ENCODE assay signal across 8 mouse cellular contexts in the genomic region with DNA sequence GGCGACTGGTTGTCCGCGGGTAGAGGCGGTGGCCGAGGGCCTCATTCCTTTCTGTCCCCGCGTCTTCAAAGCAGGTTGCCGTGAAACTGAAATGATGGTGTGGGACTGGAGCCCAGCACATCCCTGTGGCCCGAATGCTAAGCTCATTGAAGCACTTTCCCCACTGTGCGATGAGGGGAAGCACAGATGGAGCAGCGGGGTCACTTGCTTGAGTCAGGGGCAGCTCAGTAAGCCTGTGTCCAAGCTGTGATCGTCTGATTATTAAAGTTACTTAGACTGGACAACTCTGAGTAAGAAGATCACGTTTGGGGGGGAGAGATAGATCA. TPM values are rescaled to one million over a fixed set of nuclear protein-coding genes. Genes with fewer than 3 reads are reported as not detected.
A peak's percentile ranks its signal among the peaks of the same experiment; 100 is the strongest.
DNase-seq lines count a peak whose midpoint lies in the region; ATAC-seq and TF ChIP-seq lines count a peak whose summit lies in the region.

No protein-coding gene starts in this region.

- H3K4me2 ChIP-seq in lung, embryonic 15.5 days: peak overlapping the region; percentile 97
- H3K4me2 ChIP-seq in embryonic facial prominence, embryonic 14.5 days (ENCODE audit: low read depth, low read length): peak overlapping the region; percentile 92
- peak overlapping the region; percentile 83 for H3K4me2 ChIP-seq in intestine, postnatal 0 days (replicated peaks; ENCODE audit: low read depth)
- H3K4me2 ChIP-seq in neural tube, embryonic 14.5 days (ENCODE audit: low read depth, low read length): peak overlapping the region; percentile 80

- H3K27me3 ChIP-seq in lung, embryonic 15.5 days: no peaks in the 10 kb centered on the region
- H3K27me3 ChIP-seq in embryonic facial prominence, embryonic 14.5 days (replicated peaks; ENCODE audit: control insufficient read depth, insufficient read depth, low read length): no peaks in the 10 kb centered on the region
- H3K27me3 ChIP-seq in intestine, postnatal 0 days (replicated peaks; ENCODE audit: control insufficient read depth, insufficient read depth, low read length): no peaks in the 10 kb centered on the region
- no peaks in the 10 kb centered on the region for H3K27me3 ChIP-seq in neural tube, embryonic 14.5 days (ENCODE audit: control insufficient read depth, insufficient read depth, low read length)

- peaks cover 33% of the 10 kb centered on the region for H3K4me1 ChIP-seq in lung, embryonic 15.5 days
- peaks cover 3% of the 10 kb centered on the region; the same call in 1 of the 2 replicates for H3K4me1 ChIP-seq in embryonic facial prominence, embryonic 14.5 days (ENCODE audit: control insufficient read depth, insufficient read depth, low read length)
- no peaks in the 10 kb centered on the region; the same call in 1 of the 2 replicates for H3K4me1 ChIP-seq in intestine, postnatal 0 days (replicated peaks; ENCODE audit: control insufficient read depth, insufficient read depth, low read length)
- H3K4me1 ChIP-seq in neural tube, embryonic 14.5 days (ENCODE audit: control insufficient read depth, insufficient read depth, low read length): peaks cover 14% of the 10 kb centered on the region

- no peak for ATAC-seq in lung, embryonic 15.5 days (ENCODE audit: borderline replicate concordance, extremely low read depth, low FRiP score, low TSS enrichment)
- no peak; the same call in 1 of the 2 replicates for ATAC-seq in embryonic facial prominence, embryonic 14.5 days (ENCODE audit: low read depth)
- no peak for ATAC-seq in intestine, postnatal 0 days
- peak; percentile 47 for ATAC-seq in neural tube, embryonic 14.5 days (ENCODE audit: low read depth)

- peaks cover 9% of the 10 kb centered on the region; the same call in 1 of the 2 replicates for H3K36me3 ChIP-seq in lung, embryonic 15.5 days
- H3K36me3 ChIP-seq in embryonic facial prominence, embryonic 14.5 days (ENCODE audit: control insufficient read depth, insufficient read depth, low read length): peaks cover 11% of the 10 kb centered on the region; the same call in 1 of the 2 replicates
- no peaks in the 10 kb centered on the region; the same call in 1 of the 2 replicates for H3K36me3 ChIP-seq in intestine, postnatal 0 days (ENCODE audit: control insufficient read depth, insufficient read depth)
- no peaks in the 10 kb centered on the region for H3K36me3 ChIP-seq in neural tube, embryonic 14.5 days (ENCODE audit: control insufficient read depth, insufficient read depth, low read length)

- H3K4me3 ChIP-seq in lung, embryonic 15.5 days: peak overlapping the region; percentile 74
- H3K4me3 ChIP-seq in embryonic facial prominence, embryonic 14.5 days (ENCODE audit: low read depth, low read length): peak overlapping the region; percentile 71
- peak overlapping the region; percentile 65 for H3K4me3 ChIP-seq in intestine, postnatal 0 days (ENCODE audit: low read depth, low read length)
- peak overlapping the region; percentile 55 for H3K4me3 ChIP-seq in neural tube, embryonic 14.5 days (ENCODE audit: low read depth, low read length)

- H3K27ac ChIP-seq in lung, embryonic 15.5 days: no peak overlapping the region
- no peak overlapping the region for H3K27ac ChIP-seq in embryonic facial prominence, embryonic 14.5 days (replicated peaks; ENCODE audit: low read depth, low read length)
- no peak overlapping the region for H3K27ac ChIP-seq in intestine, postnatal 0 days (ENCODE audit: low read depth, low read length)
- H3K27ac ChIP-seq in neural tube, embryonic 14.5 days (ENCODE audit: low read depth, low read length): peak overlapping the region; percentile 59; the same call in 1 of the 2 replicates

- WGBS in lung, embryonic 15.5 days: 0% methylated on average over 13 of the region's 13 CpGs
- WGBS in embryonic facial prominence, embryonic 14.5 days: 0% methylated on average over 10 of the region's 13 CpGs
- WGBS in intestine, postnatal 0 days: under 1% methylated on average over 13 of the region's 13 CpGs
- under 1% methylated on average over 13 of the region's 13 CpGs for WGBS in neural tube, embryonic 14.5 days

- no peak for TF ChIP-seq CTCF in intestine, postnatal 0 days (IDR thresholded peaks at IDR 0.05; ENCODE audit: low read depth)

- H3K9me3 ChIP-seq in lung, embryonic 15.5 days: no peaks in the 10 kb centered on the region
- H3K9me3 ChIP-seq in embryonic facial prominence, embryonic 14.5 days (ENCODE audit: control insufficient read depth, low read length): no peaks in the 10 kb centered on the region
- H3K9me3 ChIP-seq in intestine, postnatal 0 days (ENCODE audit: control insufficient read depth): no peaks in the 10 kb centered on the region
- no peaks in the 10 kb centered on the region for H3K9me3 ChIP-seq in neural tube, embryonic 14.5 days (ENCODE audit: control insufficient read depth, low read length)

- DNase-seq in lung, postnatal 14 days: no peak
- DNase-seq in embryonic facial prominence, embryonic 14.5 days (ENCODE audit: low spot score): no peak
- no peak for DNase-seq in urinary bladder, postnatal 25 days (ENCODE audit: low spot score)
- DNase-seq in embryo, embryonic 11 days: no peak
- DNase-seq in urinary bladder, adult 2 months (ENCODE audit: low spot score): no peak

- H3K9ac ChIP-seq in lung, embryonic 15.5 days: peak overlapping the region; percentile 72
- H3K9ac ChIP-seq in embryonic facial prominence, embryonic 14.5 days (ENCODE audit: low read depth, low read length): peak overlapping the region; percentile 72
- H3K9ac ChIP-seq in intestine, postnatal 0 days (ENCODE audit: low read depth, low read length): peak overlapping the region; percentile 51
- H3K9ac ChIP-seq in neural tube, embryonic 14.5 days (replicated peaks; ENCODE audit: low read depth, low read length): peak overlapping the region; percentile 43

RNA-seq across cellular contexts. Expression of gene AI413582, which starts 0.3 kb away (rescaled TPM):
- polyA plus RNA-seq in lung, embryonic 15.5 days (2015; fragmentation: Nextera tagmentation; extraction: Ambion mirVana): 20.1 and 21.4 TPM in 2 replicates
- 28.8 and 29.3 TPM in 2 replicates for polyA plus RNA-seq in embryonic facial prominence, embryonic 14.5 days (2014; fragmentation: Nextera tagmentation; extraction: Ambion mirVana)
- 80.3 and 83.0 TPM in 2 replicates for polyA plus RNA-seq in intestine, postnatal 0 days (2015; fragmentation: Nextera tagmentation; extraction: Ambion mirVana)
- polyA plus RNA-seq in neural tube, embryonic 14.5 days (2014; fragmentation: Nextera tagmentation; extraction: Ambion mirVana): 55.9 and 77.9 TPM in 2 replicates
- 34.8 and 48.7 TPM in 2 replicates for polyA plus RNA-seq in urinary bladder, adult 2 months (2012; rRNA removed)

RNA-seq across cellular contexts. Expression of gene Hmga1, which starts 9.6 kb away (rescaled TPM):
- 238 and 240 TPM in 2 replicates for polyA plus RNA-seq in lung, embryonic 15.5 days (2015; fragmentation: Nextera tagmentation; extraction: Ambion mirVana)
- polyA plus RNA-seq in embryonic facial prominence, embryonic 14.5 days (2014; fragmentation: Nextera tagmentation; extraction: Ambion mirVana): 142 and 170 TPM in 2 replicates
- polyA plus RNA-seq in intestine, postnatal 0 days (2015; fragmentation: Nextera tagmentation; extraction: Ambion mirVana): 108 and 116 TPM in 2 replicates
- 129 and 141 TPM in 2 replicates for polyA plus RNA-seq in neural tube, embryonic 14.5 days (2014; fragmentation: Nextera tagmentation; extraction: Ambion mirVana)
- 55.1 and 65.1 TPM in 2 replicates for polyA plus RNA-seq in urinary bladder, adult 2 months (2012; rRNA removed)

RNA-seq across cellular contexts. Expression of gene Grm4, which starts 44.7 kb away (rescaled TPM):
- polyA plus RNA-seq in lung, embryonic 15.5 days (2015; fragmentation: Nextera tagmentation; extraction: Ambion mirVana): 0.06 and 0.07 TPM in 2 replicates
- polyA plus RNA-seq in embryonic facial prominence, embryonic 14.5 days (2014; fragmentation: Nextera tagmentation; extraction: Ambion mirVana): 0.97 and 1.2 TPM in 2 replicates
- polyA plus RNA-seq in intestine, postnatal 0 days (2015; fragmentation: Nextera tagmentation; extraction: Ambion mirVana): 0.47 TPM in 2 replicates
- polyA plus RNA-seq in neural tube, embryonic 14.5 days (2014; fragmentation: Nextera tagmentation; extraction: Ambion mirVana): 7.4 and 9.1 TPM in 2 replicates
- polyA plus RNA-seq in urinary bladder, adult 2 months (2012; rRNA removed): 0.12 and 0.35 TPM in 2 replicates

RNA-seq across cellular contexts. Expression of gene Nudt3, which starts 57.4 kb away (rescaled TPM):
- 92.0 and 95.9 TPM in 2 replicates for polyA plus RNA-seq in lung, embryonic 15.5 days (2015; fragmentation: Nextera tagmentation; extraction: Ambion mirVana)
- 37.4 and 38.1 TPM in 2 replicates for polyA plus RNA-seq in embryonic facial prominence, embryonic 14.5 days (2014; fragmentation: Nextera tagmentation; extraction: Ambion mirVana)
- 43.3 and 43.4 TPM in 2 replicates for polyA plus RNA-seq in intestine, postnatal 0 days (2015; fragmentation: Nextera tagmentation; extraction: Ambion mirVana)
- polyA plus RNA-seq in neural tube, embryonic 14.5 days (2014; fragmentation: Nextera tagmentation; extraction: Ambion mirVana): 74.8 and 125 TPM in 2 replicates
- 112 and 116 TPM in 2 replicates for polyA plus RNA-seq in urinary bladder, adult 2 months (2012; rRNA removed)
